Mouse (Mus musculus): ENCODE data around the gene Stat5b. TPM values are rescaled to one million over a fixed set of nuclear protein-coding genes. Genes with fewer than 3 reads are reported as not detected.

Stat5b gene
- polyA plus RNA-seq, 1 experiment from 2014 or later, result 22.7 TPM

GRCm38 (mm10) chr11:100848789-100849379 lies 1.6 kb downstream of the Stat5b start:
- Histone ChIP-seq H3K4me1 (peaks cover 21% of the 10 kb centered on the region), H3K9ac (no peak overlapping the region), H3K27me3 (peaks cover 13% of the 10 kb centered on the region; the same call in 1 of the 2 replicates), H3K4me3 (peak overlapping the region; percentile 86), H3K4me2 (replicated peaks) (peak overlapping the region; percentile 80), H3K27ac (no peak overlapping the region), H3K36me3 (no peaks in the 10 kb centered on the region), H3K9me3 (no peaks in the 10 kb centered on the region)
- ATAC-seq (ENCODE audit: insufficient number of reproducible peaks, insufficient read depth, low FRiP score, low TSS enrichment), result no peak
- 75% methylated on average over 6 of the region's 6 CpGs for WGBS

GRCm38 (mm10) chr11:100848080-100848479 lies 2.4 kb downstream of the Stat5b start:
- no peaks in the 10 kb centered on the region for H3K36me3 ChIP-seq
- H3K27ac ChIP-seq, result no peak overlapping the region
- H3K9ac ChIP-seq, result no peak overlapping the region
- no peak overlapping the region for H3K4me3 ChIP-seq
- H3K9me3 ChIP-seq, result no peaks in the 10 kb centered on the region
- H3K4me2 ChIP-seq (replicated peaks), result no peak overlapping the region
- WGBS, result 61% methylated on average over 4 of the region's 4 CpGs
- ATAC-seq (ENCODE audit: insufficient number of reproducible peaks, insufficient read depth, low FRiP score, low TSS enrichment), result no peak
- H3K27me3 ChIP-seq, result peaks cover 13% of the 10 kb centered on the region; the same call in 1 of the 2 replicates
- H3K4me1 ChIP-seq, result peaks cover 21% of the 10 kb centered on the region

- ATAC-seq (ENCODE audit: insufficient number of reproducible peaks, insufficient read depth, low FRiP score, low TSS enrichment), result no peak
- H3K27ac ChIP-seq, result no peak overlapping the region
- H3K4me2 ChIP-seq (replicated peaks), result no peak overlapping the region
- H3K9me3 ChIP-seq, result no peaks in the 10 kb centered on the region
- peaks cover 21% of the 10 kb centered on the region for H3K4me1 ChIP-seq
- H3K9ac ChIP-seq, result no peak overlapping the region
- WGBS, result 92% methylated on average over 4 of the region's 4 CpGs
- H3K4me3 ChIP-seq, result no peak overlapping the region
- peaks cover 8% of the 10 kb centered on the region; the same call in 1 of the 2 replicates for H3K27me3 ChIP-seq
- H3K36me3 ChIP-seq, result no peaks in the 10 kb centered on the region
Observed at GRCm38 (mm10) chr11:100847572-100847971, 3.0 kb downstream of the Stat5b start.

- WGBS, result 82% methylated on average over 6 of the region's 6 CpGs
- no peak overlapping the region for H3K4me2 ChIP-seq (replicated peaks)
- H3K9ac ChIP-seq, result no peak overlapping the region
- H3K4me1 ChIP-seq, result peaks cover 17% of the 10 kb centered on the region
- H3K9me3 ChIP-seq, result no peaks in the 10 kb centered on the region
- no peak overlapping the region for H3K4me3 ChIP-seq
- H3K27me3 ChIP-seq, result no peaks in the 10 kb centered on the region
- no peak overlapping the region for H3K27ac ChIP-seq
- ATAC-seq (ENCODE audit: insufficient number of reproducible peaks, insufficient read depth, low FRiP score, low TSS enrichment), result no peak
- H3K36me3 ChIP-seq, result no peaks in the 10 kb centered on the region
Observed at GRCm38 (mm10) chr11:100845793-100846192, 4.7 kb downstream of the Stat5b start.

- no peak overlapping the region for H3K27ac ChIP-seq
- no peaks in the 10 kb centered on the region for H3K27me3 ChIP-seq
- no peak overlapping the region for H3K4me3 ChIP-seq
- H3K9ac ChIP-seq, result no peak overlapping the region
- H3K4me2 ChIP-seq (replicated peaks), result no peak overlapping the region
- no peaks in the 10 kb centered on the region for H3K36me3 ChIP-seq
- H3K4me1 ChIP-seq, result peaks cover 12% of the 10 kb centered on the region
- 85% methylated on average over 4 of the region's 4 CpGs for WGBS
- no peaks in the 10 kb centered on the region for H3K9me3 ChIP-seq
- no peak for ATAC-seq (ENCODE audit: insufficient number of reproducible peaks, insufficient read depth, low FRiP score, low TSS enrichment)
Observed at GRCm38 (mm10) chr11:100844121-100844520, 6.4 kb downstream of the Stat5b start.

- H3K9me3 ChIP-seq, result no peaks in the 10 kb centered on the region
- no peaks in the 10 kb centered on the region for H3K27me3 ChIP-seq
- H3K4me2 ChIP-seq (replicated peaks), result no peak overlapping the region
- 0 out of 2 replicates have a peak, but pooled peaks cover 4% of the 10 kb centered on the region for H3K4me1 ChIP-seq
- H3K4me3 ChIP-seq, result no peak overlapping the region
- ATAC-seq (ENCODE audit: insufficient number of reproducible peaks, insufficient read depth, low FRiP score, low TSS enrichment), result no peak
- no peak overlapping the region for H3K9ac ChIP-seq
- WGBS, result 93% methylated on average over 8 of the region's 8 CpGs
- no peaks in the 10 kb centered on the region for H3K36me3 ChIP-seq
- no peak overlapping the region for H3K27ac ChIP-seq
Observed at GRCm38 (mm10) chr11:100843070-100843669, 7.4 kb downstream of the Stat5b start.

- ATAC-seq (ENCODE audit: insufficient number of reproducible peaks, insufficient read depth, low FRiP score, low TSS enrichment), result no peak
- Histone ChIP-seq H3K27ac (no peak overlapping the region), H3K4me1 (0 out of 2 replicates have a peak, but pooled peaks cover 4% of the 10 kb centered on the region), H3K36me3 (no peaks in the 10 kb centered on the region), H3K9ac (no peak overlapping the region), H3K4me2 (replicated peaks) (no peak overlapping the region), H3K27me3 (no peaks in the 10 kb centered on the region), H3K4me3 (no peak overlapping the region), H3K9me3 (no peaks in the 10 kb centered on the region)
- 85% methylated on average over 7 of the region's 7 CpGs for WGBS
Observed at GRCm38 (mm10) chr11:100842025-100842424, 8.5 kb downstream of the Stat5b start.

GRCm38 (mm10) chr11:100840866-100841265 lies 9.7 kb downstream of the Stat5b start:
- Histone ChIP-seq H3K4me1 (0 out of 2 replicates have a peak, but pooled peaks cover 4% of the 10 kb centered on the region), H3K4me3 (no peak overlapping the region), H3K9ac (no peak overlapping the region), H3K4me2 (replicated peaks) (no peak overlapping the region), H3K27ac (no peak overlapping the region), H3K36me3 (no peaks in the 10 kb centered on the region), H3K27me3 (no peaks in the 10 kb centered on the region), H3K9me3 (no peaks in the 10 kb centered on the region)
- ATAC-seq (ENCODE audit: insufficient number of reproducible peaks, insufficient read depth, low FRiP score, low TSS enrichment), result no peak
- WGBS, result 65% methylated on average over 12 of the region's 12 CpGs

GRCm38 (mm10) chr11:100839523-100839922 lies 11.0 kb downstream of the Stat5b start:
- Histone ChIP-seq H3K4me3 (no peak overlapping the region), H3K27me3 (no peaks in the 10 kb centered on the region), H3K4me1 (0 out of 2 replicates have a peak, but pooled peaks cover 4% of the 10 kb centered on the region), H3K27ac (no peak overlapping the region), H3K4me2 (replicated peaks) (no peak overlapping the region), H3K9me3 (no peaks in the 10 kb centered on the region), H3K9ac (no peak overlapping the region), H3K36me3 (no peaks in the 10 kb centered on the region)
- ATAC-seq (ENCODE audit: insufficient number of reproducible peaks, insufficient read depth, low FRiP score, low TSS enrichment), result no peak
- 60% methylated on average over 8 of the region's 8 CpGs for WGBS

- Histone ChIP-seq H3K9me3 (no peaks in the 10 kb centered on the region), H3K27ac (no peak overlapping the region), H3K4me2 (replicated peaks) (no peak overlapping the region), H3K27me3 (no peaks in the 10 kb centered on the region), H3K9ac (no peak overlapping the region), H3K36me3 (no peaks in the 10 kb centered on the region), H3K4me1 (0 out of 2 replicates have a peak, but pooled peaks cover 4% of the 10 kb centered on the region), H3K4me3 (no peak overlapping the region)
- ATAC-seq (ENCODE audit: insufficient number of reproducible peaks, insufficient read depth, low FRiP score, low TSS enrichment), result no peak
- 92% methylated on average over 9 of the region's 9 CpGs for WGBS
Observed at GRCm38 (mm10) chr11:100838894-100839293, 11.6 kb downstream of the Stat5b start.

- WGBS, result 78% methylated on average over 9 of the region's 9 CpGs
Observed at GRCm38 (mm10) chr11:100836923-100837702, 13.4 kb downstream of the Stat5b start.

More at GRCm38 (mm10) chr11:100836923-100837702, 13.4 kb downstream of the Stat5b start:
- H3K4me3 ChIP-seq, result no peak overlapping the region
- H3K36me3 ChIP-seq, result no peaks in the 10 kb centered on the region
- no peaks in the 10 kb centered on the region for H3K27me3 ChIP-seq
- 0 out of 2 replicates have a peak, but pooled peaks cover 4% of the 10 kb centered on the region for H3K4me1 ChIP-seq
- no peak overlapping the region for H3K9ac ChIP-seq
- no peak overlapping the region for H3K4me2 ChIP-seq (replicated peaks)
- no peaks in the 10 kb centered on the region for H3K9me3 ChIP-seq
- ATAC-seq (ENCODE audit: insufficient number of reproducible peaks, insufficient read depth, low FRiP score, low TSS enrichment), result no peak
- H3K27ac ChIP-seq, result no peak overlapping the region
